Mouse (Mus musculus) neural tube, embryonic 12.5 days (tissue): Measurements from ENCODE around the gene Gm20547. TPM values are rescaled to one million over a fixed set of nuclear protein-coding genes. Genes with fewer than 3 reads are reported as not detected.

Experiments
- ATAC-seq: fragments of 200-750 bp; cut with Nextera tagmentation; 2 replicates; pipeline ENCODE4 v1.8.0; 2017; ENCODE audit warnings: low read depth, mild to moderate bottlenecking, moderate TSS enrichment, moderate library complexity; ENCODE audit not compliant: low FRiP score
- H3K27ac ChIP-seq: fragments of 300-500 bp; sonication (generic); 2 replicates; pipeline ENCODE4 v1.5.1; 2016
- H3K27me3 ChIP-seq: fragments of 300-500 bp; sonication (generic); replicated peaks from 2 replicates; pipeline ENCODE4 v1.6.1; 2016; ENCODE audit warnings: mild to moderate bottlenecking
- H3K36me3 ChIP-seq: fragments of 300-500 bp; sonication (generic); 2 replicates; pipeline ENCODE4 v1.6.1; 2016; ENCODE audit warnings: mild to moderate bottlenecking
- H3K4me1 ChIP-seq: fragments of 300-500 bp; sonication (generic); 2 replicates; pipeline ENCODE4 v1.6.1; 2016
- H3K4me2 ChIP-seq: fragments of 300-500 bp; sonication (generic); replicated peaks from 2 replicates; pipeline ENCODE4 v1.6.1; 2016; ENCODE audit warnings: mild to moderate bottlenecking
- H3K4me3 ChIP-seq: fragments of 300-500 bp; sonication (generic); 2 replicates; pipeline ENCODE4 v1.5.1; 2016
- H3K9ac ChIP-seq: fragments of 300-500 bp; sonication (generic); 2 replicates; pipeline ENCODE4 v1.6.1; 2016; ENCODE audit warnings: mild to moderate bottlenecking
- H3K9me3 ChIP-seq: fragments of 300-500 bp; sonication (generic); 2 replicates; pipeline ENCODE4 v1.6.1; 2016; ENCODE audit warnings: mild to moderate bottlenecking
- WGBS: fragments of 180-500 bp; shearing (Covaris S2); methylation state at CpG from one replicate; pipeline ENCODE4 v1.1.7; 2016; 5-methylcytosine and 5-hydroxymethylcytosine counted together
- polyA plus RNA-seq: library from polyadenylated mRNA; unstranded; fragments of >200 nt; fragmentation: Nextera tagmentation; extraction: Ambion mirVana; gene quantifications from 2 replicates; pipeline ENCODE4 v1.2.1, GENCODE M21; 2016

Gene Gm20547
- polyA plus RNA-seq, 1 experiment from 2014 or later, result not detected

- Histone ChIP-seq H3K36me3 (no peaks in the 10 kb centered on the region), H3K4me3 (no peak overlapping the region), H3K27ac (no peak overlapping the region), H3K4me1 (no peaks in the 10 kb centered on the region), H3K4me2 (no peak overlapping the region), H3K27me3 (no peaks in the 10 kb centered on the region), H3K9ac (no peak overlapping the region), H3K9me3 (no peaks in the 10 kb centered on the region)
- ATAC-seq, result no peak
- 69% methylated on average over 7 of the region's 7 CpGs for WGBS
Observed at GRCm38 (mm10) chr17:34865981-34866380, 15.9 kb downstream of the Gm20547 start.

GRCm38 (mm10) chr17:34862416-34863081, 19.3 kb downstream of the Gm20547 start, which contains the start of gene Cfb:
Gene Cfb (minus strand): TSS chr17:34862518.
- H3K4me3 ChIP-seq, result no peak within 1 kb of the TSS
- H3K36me3 ChIP-seq, result 0 out of 2 replicates have a peak, but pooled peaks cover 2% of the 10 kb centered on the region
- no peaks in the 10 kb centered on the region for H3K9me3 ChIP-seq
- no peak within 1 kb of the TSS for H3K27ac ChIP-seq
- no peaks in the 10 kb centered on the region for H3K4me1 ChIP-seq
- no peak within 1 kb of the TSS for H3K4me2 ChIP-seq
- 73% methylated on average over 8 of the region's 8 CpGs for WGBS
- ATAC-seq, result no peak
- H3K27me3 ChIP-seq, result no peaks in the 10 kb centered on the region
- no peak within 1 kb of the TSS for H3K9ac ChIP-seq

GRCm38 (mm10) chr17:34861704-34862415, 20.0 kb downstream of the Gm20547 start:
- no peaks in the 10 kb centered on the region for H3K9me3 ChIP-seq
- ATAC-seq, result no peak

GRCm38 (mm10) chr17:34860514-34860913, 21.3 kb downstream of the Gm20547 start:
- Histone ChIP-seq H3K4me2 (no peak overlapping the region), H3K4me1 (no peaks in the 10 kb centered on the region), H3K27me3 (no peaks in the 10 kb centered on the region), H3K9ac (no peak overlapping the region), H3K27ac (no peak overlapping the region), H3K9me3 (no peaks in the 10 kb centered on the region), H3K4me3 (no peak overlapping the region), H3K36me3 (peaks cover 22% of the 10 kb centered on the region)
- ATAC-seq, result no peak
- WGBS, result 89% methylated on average over 9 of the region's 9 CpGs

More at GRCm38 (mm10) chr17:34861704-34862415, 20.0 kb downstream of the Gm20547 start:
- H3K4me2 ChIP-seq, result no peak overlapping the region
- no peak overlapping the region for H3K4me3 ChIP-seq
- H3K9ac ChIP-seq, result no peak overlapping the region
- no peak overlapping the region for H3K27ac ChIP-seq
- H3K27me3 ChIP-seq, result no peaks in the 10 kb centered on the region
- peaks cover 9% of the 10 kb centered on the region for H3K36me3 ChIP-seq
- H3K4me1 ChIP-seq, result no peaks in the 10 kb centered on the region
- WGBS, result 69% methylated on average over 13 of the region's 13 CpGs

- no peak for ATAC-seq
- no peaks in the 10 kb centered on the region for H3K27me3 ChIP-seq
- WGBS, result 89% methylated on average over 4 of the region's 4 CpGs
- no peaks in the 10 kb centered on the region for H3K4me1 ChIP-seq
- no peak overlapping the region for H3K4me2 ChIP-seq
- no peak overlapping the region for H3K27ac ChIP-seq
- no peaks in the 10 kb centered on the region for H3K9me3 ChIP-seq
- peaks cover 38% of the 10 kb centered on the region for H3K36me3 ChIP-seq
- no peak overlapping the region for H3K4me3 ChIP-seq
- no peak overlapping the region for H3K9ac ChIP-seq
Observed at GRCm38 (mm10) chr17:34858670-34859069, 23.2 kb downstream of the Gm20547 start.

- no peak for ATAC-seq
- H3K36me3 ChIP-seq, result peaks cover 52% of the 10 kb centered on the region
- H3K4me1 ChIP-seq, result peaks cover 8% of the 10 kb centered on the region
- no peak overlapping the region for H3K9ac ChIP-seq
- no peak overlapping the region for H3K4me3 ChIP-seq
- no peaks in the 10 kb centered on the region for H3K27me3 ChIP-seq
- H3K27ac ChIP-seq, result no peak overlapping the region
- 46% methylated on average over 3 of the region's 3 CpGs for WGBS
- no peak overlapping the region for H3K4me2 ChIP-seq
- H3K9me3 ChIP-seq, result no peaks in the 10 kb centered on the region
Observed at GRCm38 (mm10) chr17:34855825-34856224, 26.0 kb downstream of the Gm20547 start.

- 88% methylated on average over 3 of the region's 3 CpGs for WGBS
- Histone ChIP-seq H3K9me3 (no peaks in the 10 kb centered on the region), H3K27ac (no peak overlapping the region), H3K4me2 (no peak overlapping the region), H3K36me3 (peaks cover 52% of the 10 kb centered on the region), H3K4me3 (no peak overlapping the region), H3K27me3 (no peaks in the 10 kb centered on the region), H3K4me1 (peaks cover 12% of the 10 kb centered on the region), H3K9ac (no peak overlapping the region)
- no peak for ATAC-seq
Observed at GRCm38 (mm10) chr17:34854761-34855160, 27.1 kb downstream of the Gm20547 start.

GRCm38 (mm10) chr17:34853511-34853910, 28.3 kb downstream of the Gm20547 start:
- H3K4me3 ChIP-seq, result no peak overlapping the region
- H3K27ac ChIP-seq, result no peak overlapping the region
- H3K4me1 ChIP-seq, result peaks cover 18% of the 10 kb centered on the region
- ATAC-seq, result no peak
- WGBS, result 84% methylated on average over 8 of the region's 8 CpGs
- H3K4me2 ChIP-seq, result no peak overlapping the region
- no peaks in the 10 kb centered on the region for H3K27me3 ChIP-seq
- H3K9ac ChIP-seq, result no peak overlapping the region
- H3K36me3 ChIP-seq, result peaks cover 52% of the 10 kb centered on the region
- no peaks in the 10 kb centered on the region for H3K9me3 ChIP-seq

- WGBS, result 2% methylated on average over 25 of the region's 25 CpGs
- peak; percentile 66 for ATAC-seq
- peak overlapping the region; percentile 94 for H3K4me2 ChIP-seq
- H3K36me3 ChIP-seq, result peaks cover 58% of the 10 kb centered on the region
- peak overlapping the region; percentile 71 for H3K9ac ChIP-seq
- no peaks in the 10 kb centered on the region for H3K9me3 ChIP-seq
- H3K27ac ChIP-seq, result no peak overlapping the region
- peaks cover 18% of the 10 kb centered on the region for H3K4me1 ChIP-seq
- H3K27me3 ChIP-seq, result no peaks in the 10 kb centered on the region
- H3K4me3 ChIP-seq, result peak overlapping the region; percentile 78
Observed at GRCm38 (mm10) chr17:34850517-34851125, 31.2 kb downstream of the Gm20547 start.

- no peak within 1 kb of the TSS for H3K27ac ChIP-seq
- H3K4me3 ChIP-seq, result peak within 1 kb of the TSS; percentile 78
- peak within 1 kb of the TSS; percentile 71 for H3K9ac ChIP-seq
- peak; percentile 96 for ATAC-seq
- H3K4me2 ChIP-seq, result peak within 1 kb of the TSS; percentile 94
- no peaks in the 10 kb centered on the region for H3K27me3 ChIP-seq
- H3K9me3 ChIP-seq, result no peaks in the 10 kb centered on the region
- H3K4me1 ChIP-seq, result peaks cover 18% of the 10 kb centered on the region
- WGBS, result under 1% methylated on average over 65 of the region's 65 CpGs
- H3K36me3 ChIP-seq, result peaks cover 59% of the 10 kb centered on the region
Observed at GRCm38 (mm10) chr17:34849722-34850516, 31.9 kb downstream of the Gm20547 start, which contains the start of the genes Skiv2l and Nelfe. Gene Skiv2l (minus strand): TSS chr17:34850210. Gene Nelfe (plus strand): TSS chr17:34850391.

- WGBS, result 90% methylated on average over 7 of the region's 7 CpGs
- H3K36me3 ChIP-seq, result peaks cover 60% of the 10 kb centered on the region
- H3K4me2 ChIP-seq, result no peak overlapping the region
- no peak for ATAC-seq
- H3K9ac ChIP-seq, result no peak overlapping the region
- no peak overlapping the region for H3K27ac ChIP-seq
- no peaks in the 10 kb centered on the region for H3K27me3 ChIP-seq
- no peak overlapping the region for H3K4me3 ChIP-seq
- no peaks in the 10 kb centered on the region for H3K9me3 ChIP-seq
- H3K4me1 ChIP-seq, result peaks cover 18% of the 10 kb centered on the region
Observed at GRCm38 (mm10) chr17:34847615-34848014, 34.2 kb downstream of the Gm20547 start.
